Mouse (Mus musculus) lung, adult 2 months (tissue): ENCODE measurements around the gene B130006D01Rik. TPM values are rescaled to one million over a fixed set of nuclear protein-coding genes. Genes with fewer than 3 reads are reported as not detected.

Experiments
- DNase-seq: peaks from one replicate; pipeline ENCODE4 v3.0.0; 2022
- H3K4me1 ChIP-seq: fragments of 200-500 bp; 2 replicates; pipeline ENCODE4 v1.6.1; 2011; ENCODE audit warnings: low read length; ENCODE audit not compliant: control insufficient read depth, insufficient read depth
- H3K4me3 ChIP-seq: fragments of 200-500 bp; replicated peaks from 2 replicates; pipeline ENCODE3; 2011; ENCODE audit warnings: low read depth, mild to moderate bottlenecking, control low read depth, low read length; ENCODE audit errors: extremely low read depth
- CTCF ChIP-seq: fragments of 200-500 bp; IDR thresholded peaks from 2 replicates; pipeline ENCODE4 v1.5.1; 2011; ENCODE audit warnings: mild to moderate bottlenecking, low read length, control low read depth; ENCODE audit not compliant: insufficient read depth
- POLR2A ChIP-seq: fragments of 200-500 bp; IDR thresholded peaks from 2 replicates; pipeline ENCODE4 v1.6.1; 2011; ENCODE audit warnings: low read depth, mild to moderate bottlenecking, control low read depth, low read length, borderline replicate concordance; ENCODE audit errors: extremely low read depth
- WGBS: fragments of 180-500 bp; shearing (Covaris S2); methylation state at CpG from one replicate; pipeline ENCODE4 v1.1.7; 2018; 5-methylcytosine and 5-hydroxymethylcytosine counted together
- polyA plus RNA-seq: library from polyadenylated mRNA; depleted of rRNA; stranded (reverse); fragments of >200 nt; gene quantifications from 2 replicates; pipeline ENCODE4 v1.2.3, GENCODE M21; 2012

The B130006D01Rik gene
- polyA plus RNA-seq, 1 experiment: 0.18 TPM

DNA sequence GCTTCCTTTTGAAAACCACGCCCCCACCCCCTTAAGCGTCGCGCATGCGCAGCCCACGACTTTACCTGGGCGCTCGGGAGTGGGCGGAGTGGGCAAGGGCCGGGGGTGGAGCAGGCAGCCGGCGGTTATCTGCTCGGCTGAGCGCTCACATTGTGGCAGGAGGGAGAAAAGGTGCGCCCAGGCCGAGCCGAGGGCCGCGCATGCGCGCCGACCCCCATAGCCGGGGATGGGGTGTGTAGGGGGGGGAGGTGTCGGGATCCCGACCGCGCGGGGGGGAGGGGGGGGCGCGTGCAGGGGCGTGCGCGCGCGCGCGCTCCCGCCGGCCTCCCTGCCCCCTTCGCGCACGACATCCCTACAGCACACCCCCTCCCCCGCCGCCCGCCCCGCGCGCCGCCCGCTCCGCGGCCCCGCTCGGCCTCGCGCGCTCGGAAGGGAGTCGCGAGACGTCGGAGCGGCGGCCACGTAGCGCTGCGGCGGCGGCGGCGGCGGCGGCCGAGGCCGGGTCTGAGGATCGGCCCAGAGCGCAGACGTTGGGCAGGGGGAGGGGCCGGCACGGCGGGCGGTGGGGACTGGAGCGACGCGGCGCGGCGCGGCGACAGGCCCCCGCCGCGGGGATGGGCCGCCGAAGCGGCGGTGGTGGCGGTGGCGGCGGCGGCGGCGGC, 10.7 kb upstream of the B130006D01Rik start, which contains the start of gene Zfp652:
Gene Zfp652, plus strand, starts transcription at position 111 of the 662 bp plus-strand sequence.
- peak within 1 kb of the TSS; percentile 94 for H3K4me3 ChIP-seq
- no peak for TF ChIP-seq CTCF
- no peak; the same call in 1 of the 2 replicates for TF ChIP-seq POLR2A
- peaks cover 17% of the 10 kb centered on the region for H3K4me1 ChIP-seq
- DNase-seq: peak; percentile 88
- under 1% methylated on average over 48 of the region's 103 CpGs for WGBS

DNA sequence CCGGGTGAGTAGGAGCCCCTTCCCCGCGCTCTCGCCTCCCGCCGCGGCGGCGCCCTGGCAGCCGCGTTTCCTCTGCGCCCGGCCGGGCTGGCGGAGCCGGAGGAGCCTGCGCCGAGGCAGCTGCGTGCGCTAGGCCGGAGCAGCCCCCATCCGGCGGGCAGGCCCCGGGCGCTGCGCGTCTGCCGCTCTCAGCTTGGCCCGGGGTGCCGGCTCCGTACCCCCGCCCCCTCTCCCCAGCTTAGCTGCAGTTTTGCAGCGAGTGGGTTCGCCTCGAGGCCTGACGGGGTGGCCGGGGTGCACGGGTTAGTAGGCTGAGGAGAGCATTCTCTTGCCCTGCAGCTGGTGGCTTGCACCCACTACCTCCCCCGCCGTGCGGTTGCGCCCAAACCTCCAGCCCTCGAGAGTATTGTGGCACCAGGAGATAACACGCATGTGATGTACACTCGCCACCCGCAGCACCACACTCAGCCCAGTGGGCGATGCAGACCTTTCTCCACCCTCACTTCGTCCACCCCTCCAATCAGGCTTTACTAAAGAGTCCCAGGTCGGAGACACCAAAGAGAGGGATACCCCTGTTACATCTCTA, 10.1 kb upstream of the B130006D01Rik start:
- no peak for TF ChIP-seq CTCF
- TF ChIP-seq POLR2A: peak; percentile 45; the same call in 1 of the 2 replicates
- Histone ChIP-seq H3K4me3 (peak overlapping the region; percentile 94), H3K4me1 (peaks cover 17% of the 10 kb centered on the region)
- DNase-seq: peak; percentile 68
- under 1% methylated on average over 45 of the region's 49 CpGs for WGBS

- 2% methylated on average over 13 of the region's 13 CpGs for WGBS
- TF ChIP-seq CTCF (no peak), POLR2A (no peak)
- no peak for DNase-seq
- H3K4me3 ChIP-seq: peak overlapping the region; percentile 94
- peaks cover 17% of the 10 kb centered on the region for H3K4me1 ChIP-seq
Observed at GRCm38 (mm10) chr11:95713811-95714241, 9.6 kb upstream of the B130006D01Rik start.

DNA sequence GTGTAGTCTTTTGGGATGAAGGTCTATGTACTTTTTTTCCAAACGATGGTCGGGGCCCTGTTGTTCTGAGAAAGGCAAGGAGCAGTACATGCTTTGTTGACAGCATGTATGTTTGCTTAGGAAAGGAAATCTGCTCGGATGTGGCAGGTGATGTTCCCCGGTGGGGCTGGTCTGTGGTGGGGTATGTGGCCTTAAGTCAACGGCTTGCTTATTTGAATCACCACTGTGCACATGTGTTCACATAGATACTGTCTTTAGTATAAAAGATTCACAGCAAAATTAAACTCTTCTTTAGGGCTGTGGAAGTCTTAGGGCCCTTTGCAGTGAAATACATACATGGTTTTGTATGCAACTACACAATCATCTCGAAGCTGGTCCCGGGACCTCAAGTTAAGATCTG, 9.0 kb upstream of the B130006D01Rik start:
- no peak for TF ChIP-seq CTCF
- TF ChIP-seq POLR2A: no peak
- Histone ChIP-seq H3K4me3 (peak overlapping the region; percentile 94), H3K4me1 (peaks cover 18% of the 10 kb centered on the region)
- no peak for DNase-seq
- 7% methylated on average over 7 of the region's 7 CpGs for WGBS

DNA sequence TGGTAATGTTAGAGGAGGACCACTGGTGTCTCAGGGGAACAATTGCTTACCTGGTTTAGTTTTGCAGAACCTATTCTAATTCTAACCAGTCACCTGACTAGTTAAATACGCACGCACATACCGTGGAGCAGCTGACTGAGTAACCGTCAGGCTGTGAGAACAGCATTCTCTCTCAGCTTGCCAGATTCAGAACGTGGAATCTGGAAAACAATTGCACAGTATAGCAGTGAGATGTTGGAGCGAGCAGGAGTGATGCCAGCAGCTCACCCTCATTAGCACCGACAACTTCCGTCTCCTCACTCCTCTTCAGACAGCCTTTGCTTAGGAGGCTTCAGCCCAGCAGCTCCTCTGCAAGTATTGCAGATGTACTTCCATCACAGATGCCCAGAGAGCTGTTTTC, 7.3 kb upstream of the B130006D01Rik start:
- Histone ChIP-seq H3K4me1 (peaks cover 19% of the 10 kb centered on the region), H3K4me3 (no peak overlapping the region)
- WGBS: 47% methylated on average over 8 of the region's 8 CpGs
- no peak for DNase-seq
- TF ChIP-seq CTCF (no peak), POLR2A (no peak)

GRCm38 (mm10) chr11:95719356-95719755, 4.0 kb upstream of the B130006D01Rik start:
- no peak for DNase-seq
- no peak for TF ChIP-seq POLR2A
- TF ChIP-seq CTCF: no peak

DNA sequence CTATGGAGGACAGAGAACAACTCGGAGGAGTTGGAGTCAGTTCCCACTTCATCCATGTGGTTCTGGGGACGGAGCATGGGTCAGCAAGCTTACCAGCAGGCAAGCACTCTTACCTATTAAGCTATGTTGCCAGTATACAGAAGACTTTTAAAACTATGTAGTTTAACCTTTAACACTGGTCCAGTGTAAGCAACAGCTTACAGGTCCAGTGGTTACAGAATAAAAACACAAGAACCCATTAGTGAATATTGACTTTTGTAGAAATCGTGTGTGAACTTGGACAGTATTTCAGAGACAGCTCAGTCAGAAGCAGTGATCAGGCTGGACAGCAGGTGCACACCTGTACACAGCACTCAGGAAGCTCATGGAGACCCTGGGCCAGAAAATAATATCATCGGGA, 1.1 kb downstream of the B130006D01Rik start:
- TF ChIP-seq CTCF (no peak), POLR2A (no peak)
- 86% methylated on average over 4 of the region's 4 CpGs for WGBS
- Histone ChIP-seq H3K4me3 (no peak overlapping the region), H3K4me1 (peaks cover 14% of the 10 kb centered on the region)
- no peak for DNase-seq

More at GRCm38 (mm10) chr11:95719356-95719755, 4.0 kb upstream of the B130006D01Rik start:
- Histone ChIP-seq H3K4me3 (no peak overlapping the region), H3K4me1 (peaks cover 15% of the 10 kb centered on the region)
- WGBS: 57% methylated on average over 3 of the region's 3 CpGs

- peaks cover 15% of the 10 kb centered on the region for H3K4me1 ChIP-seq
- H3K4me3 ChIP-seq: no peak overlapping the region
- TF ChIP-seq POLR2A (no peak), CTCF (no peak)
- 66% methylated on average over 4 of the region's 4 CpGs for WGBS
- DNase-seq: no peak
Observed at GRCm38 (mm10) chr11:95726156-95726555, 2.8 kb downstream of the B130006D01Rik start.

DNA sequence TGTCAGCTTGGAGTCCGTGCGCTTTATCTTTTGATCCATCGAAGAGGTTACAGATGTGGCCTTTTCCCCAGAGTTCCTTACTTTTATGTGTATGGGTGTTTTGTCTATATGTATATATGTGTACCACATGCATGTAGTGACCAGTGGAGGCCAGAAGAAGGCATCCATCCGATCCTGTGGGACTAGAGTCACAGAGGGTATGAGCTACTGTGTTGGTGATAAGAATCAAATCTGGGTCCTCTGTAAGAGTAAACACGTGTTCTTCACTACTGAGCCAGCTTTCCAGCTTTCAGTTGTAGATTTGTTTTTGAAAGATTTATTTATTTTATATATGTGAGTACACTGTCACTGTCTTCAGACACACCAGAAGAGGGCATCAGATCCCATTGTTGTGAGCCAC, 4.6 kb downstream of the B130006D01Rik start:
- H3K4me3 ChIP-seq: no peak overlapping the region
- WGBS: 81% methylated on average over 5 of the region's 5 CpGs
- no peak for DNase-seq
- peaks cover 15% of the 10 kb centered on the region for H3K4me1 ChIP-seq
- TF ChIP-seq POLR2A (no peak), CTCF (no peak)
